Mouse (Mus musculus): ENCODE results near the gene Cmklr1. TPM values are rescaled to one million over a fixed set of nuclear protein-coding genes. Genes with fewer than 3 reads are reported as not detected.

Gene Cmklr1
- polyA plus RNA-seq, 1 experiment from 2014 or later: 3.3 TPM

GRCm38 (mm10) chr5:113647141-113647540 is 3.1 kb downstream of the Cmklr1 start:
- WGBS: 87% methylated on average over 8 of the region's 8 CpGs

GRCm38 (mm10) chr5:113644520-113644919 is 5.7 kb downstream of the Cmklr1 start:
- 87% methylated on average over 4 of the region's 4 CpGs for WGBS
- Histone ChIP-seq H3K4me1 (peaks cover 39% of the 10 kb centered on the region), H3K4me3 (no peak overlapping the region), H3K9me3 (no peaks in the 10 kb centered on the region), H3K36me3 (no peaks in the 10 kb centered on the region), H3K27me3 (ENCODE audit: insufficient read depth, poor library complexity, severe bottlenecking) (peaks cover 74% of the 10 kb centered on the region), H3K27ac (no peak overlapping the region)
- DNase-seq (ENCODE audit: low spot score): no peak

More at GRCm38 (mm10) chr5:113647141-113647540, 3.1 kb downstream of the Cmklr1 start:
- H3K4me1 ChIP-seq: peaks cover 49% of the 10 kb centered on the region
- no peak overlapping the region for H3K27ac ChIP-seq
- H3K4me3 ChIP-seq: no peak overlapping the region
- no peak for DNase-seq (ENCODE audit: low spot score)
- H3K9me3 ChIP-seq: no peaks in the 10 kb centered on the region
- H3K27me3 ChIP-seq (ENCODE audit: insufficient read depth, poor library complexity, severe bottlenecking): peaks cover 75% of the 10 kb centered on the region
- H3K36me3 ChIP-seq: no peaks in the 10 kb centered on the region

- DNase-seq (ENCODE audit: low spot score): peak; percentile 89
- Histone ChIP-seq H3K27ac (peak overlapping the region; percentile 17; the same call in 1 of the 2 replicates), H3K4me1 (peaks cover 29% of the 10 kb centered on the region), H3K9me3 (no peaks in the 10 kb centered on the region), H3K27me3 (ENCODE audit: insufficient read depth, poor library complexity, severe bottlenecking) (peaks cover 74% of the 10 kb centered on the region), H3K4me3 (peak overlapping the region; percentile 38; the same call in 1 of the 2 replicates), H3K36me3 (no peaks in the 10 kb centered on the region)
- 38% methylated on average over 18 of the region's 18 CpGs for WGBS
Measured at GRCm38 (mm10) chr5:113643107-113643848, 6.9 kb downstream of the Cmklr1 start.

- no peak overlapping the region for H3K4me3 ChIP-seq
- peaks cover 73% of the 10 kb centered on the region for H3K27me3 ChIP-seq (ENCODE audit: insufficient read depth, poor library complexity, severe bottlenecking)
- no peak overlapping the region for H3K27ac ChIP-seq
- 61% methylated on average over 6 of the region's 6 CpGs for WGBS
- DNase-seq (ENCODE audit: low spot score): no peak
- no peaks in the 10 kb centered on the region for H3K36me3 ChIP-seq
- H3K9me3 ChIP-seq: no peaks in the 10 kb centered on the region
- H3K4me1 ChIP-seq: peaks cover 37% of the 10 kb centered on the region
Measured at GRCm38 (mm10) chr5:113641066-113641465, 9.2 kb downstream of the Cmklr1 start.

GRCm38 (mm10) chr5:113639126-113639525 is 11.1 kb downstream of the Cmklr1 start:
- 55% methylated on average over 5 of the region's 5 CpGs for WGBS
- H3K4me1 ChIP-seq: peaks cover 51% of the 10 kb centered on the region
- H3K9me3 ChIP-seq: no peaks in the 10 kb centered on the region
- no peaks in the 10 kb centered on the region for H3K36me3 ChIP-seq
- no peak for DNase-seq (ENCODE audit: low spot score)
- H3K27ac ChIP-seq: no peak overlapping the region
- H3K27me3 ChIP-seq (ENCODE audit: insufficient read depth, poor library complexity, severe bottlenecking): peaks cover 54% of the 10 kb centered on the region
- no peak overlapping the region for H3K4me3 ChIP-seq

- peaks cover 55% of the 10 kb centered on the region for H3K27me3 ChIP-seq (ENCODE audit: insufficient read depth, poor library complexity, severe bottlenecking)
- no peak for DNase-seq (ENCODE audit: low spot score)
- no peaks in the 10 kb centered on the region for H3K36me3 ChIP-seq
- 0 out of 2 replicates have a peak overlapping the region, but pooled peaks have one; percentile 4 for H3K27ac ChIP-seq
- WGBS: 76% methylated on average over 12 of the region's 12 CpGs
- H3K4me3 ChIP-seq: no peak overlapping the region
- peaks cover 54% of the 10 kb centered on the region for H3K4me1 ChIP-seq
- no peaks in the 10 kb centered on the region for H3K9me3 ChIP-seq
Measured at GRCm38 (mm10) chr5:113638055-113638454, 12.2 kb downstream of the Cmklr1 start.

GRCm38 (mm10) chr5:113637631-113638030 is 12.6 kb downstream of the Cmklr1 start:
- H3K4me1 ChIP-seq: peaks cover 54% of the 10 kb centered on the region
- H3K4me3 ChIP-seq: no peak overlapping the region
- no peaks in the 10 kb centered on the region for H3K9me3 ChIP-seq
- peaks cover 56% of the 10 kb centered on the region for H3K27me3 ChIP-seq (ENCODE audit: insufficient read depth, poor library complexity, severe bottlenecking)
- 88% methylated on average over 4 of the region's 4 CpGs for WGBS
- no peak for DNase-seq (ENCODE audit: low spot score)
- no peaks in the 10 kb centered on the region for H3K36me3 ChIP-seq
- H3K27ac ChIP-seq: 0 out of 2 replicates have a peak overlapping the region, but pooled peaks have one; percentile 4

- Histone ChIP-seq H3K27me3 (ENCODE audit: insufficient read depth, poor library complexity, severe bottlenecking) (peaks cover 57% of the 10 kb centered on the region), H3K27ac (peak overlapping the region; percentile 65; the same call in 1 of the 2 replicates), H3K4me3 (no peak overlapping the region), H3K9me3 (no peaks in the 10 kb centered on the region), H3K36me3 (no peaks in the 10 kb centered on the region), H3K4me1 (peaks cover 65% of the 10 kb centered on the region)
- 66% methylated on average over 15 of the region's 15 CpGs for WGBS
- DNase-seq (ENCODE audit: low spot score): no peak
Measured at GRCm38 (mm10) chr5:113635861-113636565, 14.2 kb downstream of the Cmklr1 start.

GRCm38 (mm10) chr5:113634887-113635610 is 15.2 kb downstream of the Cmklr1 start:
- 60% methylated on average over 7 of the region's 7 CpGs for WGBS
- no peaks in the 10 kb centered on the region for H3K9me3 ChIP-seq
- peak overlapping the region; percentile 65 for H3K27ac ChIP-seq
- DNase-seq (ENCODE audit: low spot score): no peak
- H3K27me3 ChIP-seq (ENCODE audit: insufficient read depth, poor library complexity, severe bottlenecking): peaks cover 57% of the 10 kb centered on the region
- H3K36me3 ChIP-seq: no peaks in the 10 kb centered on the region
- peaks cover 70% of the 10 kb centered on the region for H3K4me1 ChIP-seq
- H3K4me3 ChIP-seq: no peak overlapping the region

GRCm38 (mm10) chr5:113634024-113634651 is 16.1 kb downstream of the Cmklr1 start:
- no peaks in the 10 kb centered on the region for H3K36me3 ChIP-seq
- H3K4me3 ChIP-seq: no peak overlapping the region
- WGBS: 63% methylated on average over 13 of the region's 13 CpGs
- H3K27me3 ChIP-seq (ENCODE audit: insufficient read depth, poor library complexity, severe bottlenecking): peaks cover 53% of the 10 kb centered on the region
- no peaks in the 10 kb centered on the region for H3K9me3 ChIP-seq
- peak overlapping the region; percentile 69 for H3K27ac ChIP-seq
- H3K4me1 ChIP-seq: peaks cover 70% of the 10 kb centered on the region
- DNase-seq (ENCODE audit: low spot score): no peak

GRCm38 (mm10) chr5:113633037-113633714 is 17.1 kb downstream of the Cmklr1 start:
- H3K27ac ChIP-seq: 0 out of 2 replicates have a peak overlapping the region, but pooled peaks have one; percentile 29
- DNase-seq (ENCODE audit: low spot score): no peak
- H3K4me3 ChIP-seq: no peak overlapping the region
- 44% methylated on average over 9 of the region's 9 CpGs for WGBS
- peaks cover 79% of the 10 kb centered on the region for H3K4me1 ChIP-seq
- H3K9me3 ChIP-seq: no peaks in the 10 kb centered on the region
- no peaks in the 10 kb centered on the region for H3K36me3 ChIP-seq
- H3K27me3 ChIP-seq (ENCODE audit: insufficient read depth, poor library complexity, severe bottlenecking): peaks cover 54% of the 10 kb centered on the region

- no peak for DNase-seq (ENCODE audit: low spot score)
- H3K4me1 ChIP-seq: peaks cover 82% of the 10 kb centered on the region
- no peak overlapping the region for H3K4me3 ChIP-seq
- WGBS: 62% methylated on average over 10 of the region's 10 CpGs
- peaks cover 49% of the 10 kb centered on the region for H3K27me3 ChIP-seq (ENCODE audit: insufficient read depth, poor library complexity, severe bottlenecking)
- peak overlapping the region; percentile 39; the same call in 1 of the 2 replicates for H3K27ac ChIP-seq
- H3K9me3 ChIP-seq: no peaks in the 10 kb centered on the region
- H3K36me3 ChIP-seq: no peaks in the 10 kb centered on the region
Measured at GRCm38 (mm10) chr5:113630116-113630515, 20.1 kb downstream of the Cmklr1 start.

All from heart, embryonic 10.5 days (tissue).